Mouse (Mus musculus): Measurements from ENCODE around the gene 4930452B06Rik. TPM values are rescaled to one million over a fixed set of nuclear protein-coding genes. Genes with fewer than 3 reads are reported as not detected.

The 4930452B06Rik gene
- polyA plus RNA-seq, 1 experiment from 2014 or later, result 12.0 TPM

- Histone ChIP-seq H3K4me3 (replicated peaks; ENCODE audit: low read length) (no peak overlapping the region), H3K4me1 (ENCODE audit: control insufficient read depth, insufficient read depth, low read length) (no peaks in the 10 kb centered on the region), H3K9ac (ENCODE audit: low read length) (no peak overlapping the region), H3K9me3 (replicated peaks; ENCODE audit: control insufficient read depth, low read length) (no peaks in the 10 kb centered on the region), H3K27ac (ENCODE audit: low read length) (no peak overlapping the region), H3K36me3 (ENCODE audit: control insufficient read depth, insufficient read depth, low read length) (no peaks in the 10 kb centered on the region), H3K27me3 (ENCODE audit: control insufficient read depth, insufficient read depth, low read length) (no peaks in the 10 kb centered on the region), H3K4me2 (ENCODE audit: low read depth, low read length) (no peak overlapping the region)
- ATAC-seq (ENCODE audit: insufficient read depth, low FRiP score), result no peak
- 87% methylated on average over 3 of the region's 3 CpGs for WGBS
Observed at GRCm38 (mm10) chr14:8422833-8423232, 243.2 kb downstream of the 4930452B06Rik start.

DNA sequence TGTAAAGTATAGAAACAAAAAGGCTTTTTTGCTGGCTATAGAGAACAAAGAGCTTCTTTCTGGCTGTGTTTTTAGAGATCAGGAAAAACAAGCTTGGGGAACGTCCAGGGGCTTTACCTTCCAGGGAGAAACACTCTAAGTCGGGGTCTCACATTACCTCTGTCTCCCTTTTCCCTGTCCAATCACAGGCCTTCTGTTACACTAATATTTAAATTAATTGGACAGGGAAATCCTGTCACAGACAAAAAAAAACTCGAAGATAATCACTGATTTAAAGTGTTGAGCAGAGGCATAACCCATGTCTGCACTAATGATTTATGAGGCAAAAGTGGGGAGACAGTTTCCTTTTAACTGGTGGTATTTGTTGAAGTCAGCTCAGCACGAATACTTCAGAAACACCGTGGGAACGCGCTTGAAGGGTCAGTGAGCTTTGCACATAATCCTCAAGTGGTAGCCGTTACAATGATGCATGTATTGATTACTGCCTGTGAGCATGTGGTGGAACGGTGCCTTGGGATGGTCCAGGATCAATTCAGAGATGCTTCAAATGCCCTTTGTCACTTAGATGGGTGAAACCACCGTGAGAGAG, 244.7 kb downstream of the 4930452B06Rik start:
- Histone ChIP-seq H3K4me3 (replicated peaks; ENCODE audit: low read length) (no peak overlapping the region), H3K9me3 (replicated peaks; ENCODE audit: control insufficient read depth, low read length) (no peaks in the 10 kb centered on the region), H3K27ac (ENCODE audit: low read length) (no peak overlapping the region), H3K9ac (ENCODE audit: low read length) (no peak overlapping the region), H3K4me2 (ENCODE audit: low read depth, low read length) (peak overlapping the region; percentile 29; the same call in 1 of the 2 replicates), H3K4me1 (ENCODE audit: control insufficient read depth, insufficient read depth, low read length) (no peaks in the 10 kb centered on the region), H3K36me3 (ENCODE audit: control insufficient read depth, insufficient read depth, low read length) (no peaks in the 10 kb centered on the region), H3K27me3 (ENCODE audit: control insufficient read depth, insufficient read depth, low read length) (no peaks in the 10 kb centered on the region)
- WGBS, result 12% methylated on average over 10 of the region's 10 CpGs
- ATAC-seq (ENCODE audit: insufficient read depth, low FRiP score), result no peak

- no peak overlapping the region for H3K4me3 ChIP-seq (replicated peaks; ENCODE audit: low read length)
- H3K9me3 ChIP-seq (replicated peaks; ENCODE audit: control insufficient read depth, low read length), result no peaks in the 10 kb centered on the region
- H3K9ac ChIP-seq (ENCODE audit: low read length), result no peak overlapping the region
- no peak for ATAC-seq (ENCODE audit: insufficient read depth, low FRiP score)
- 50% methylated on average over 3 of the region's 3 CpGs for WGBS
- no peaks in the 10 kb centered on the region for H3K36me3 ChIP-seq (ENCODE audit: control insufficient read depth, insufficient read depth, low read length)
- no peak overlapping the region for H3K4me2 ChIP-seq (ENCODE audit: low read depth, low read length)
- no peak overlapping the region for H3K27ac ChIP-seq (ENCODE audit: low read length)
- H3K4me1 ChIP-seq (ENCODE audit: control insufficient read depth, insufficient read depth, low read length), result no peaks in the 10 kb centered on the region
- no peaks in the 10 kb centered on the region for H3K27me3 ChIP-seq (ENCODE audit: control insufficient read depth, insufficient read depth, low read length)
Observed at GRCm38 (mm10) chr14:8418610-8419009, 247.4 kb downstream of the 4930452B06Rik start.

- no peak overlapping the region for H3K4me3 ChIP-seq (replicated peaks; ENCODE audit: low read length)
- H3K9ac ChIP-seq (ENCODE audit: low read length), result no peak overlapping the region
- no peak for ATAC-seq (ENCODE audit: insufficient read depth, low FRiP score)
- no peak overlapping the region for H3K27ac ChIP-seq (ENCODE audit: low read length)
- H3K4me1 ChIP-seq (ENCODE audit: control insufficient read depth, insufficient read depth, low read length), result no peaks in the 10 kb centered on the region
- no peaks in the 10 kb centered on the region for H3K9me3 ChIP-seq (replicated peaks; ENCODE audit: control insufficient read depth, low read length)
- WGBS, result 67% methylated on average over 6 of the region's 6 CpGs
- H3K4me2 ChIP-seq (ENCODE audit: low read depth, low read length), result no peak overlapping the region
- H3K36me3 ChIP-seq (ENCODE audit: control insufficient read depth, insufficient read depth, low read length), result no peaks in the 10 kb centered on the region
- H3K27me3 ChIP-seq (ENCODE audit: control insufficient read depth, insufficient read depth, low read length), result no peaks in the 10 kb centered on the region
Observed at GRCm38 (mm10) chr14:8405946-8406345, 260.1 kb downstream of the 4930452B06Rik start.

DNA sequence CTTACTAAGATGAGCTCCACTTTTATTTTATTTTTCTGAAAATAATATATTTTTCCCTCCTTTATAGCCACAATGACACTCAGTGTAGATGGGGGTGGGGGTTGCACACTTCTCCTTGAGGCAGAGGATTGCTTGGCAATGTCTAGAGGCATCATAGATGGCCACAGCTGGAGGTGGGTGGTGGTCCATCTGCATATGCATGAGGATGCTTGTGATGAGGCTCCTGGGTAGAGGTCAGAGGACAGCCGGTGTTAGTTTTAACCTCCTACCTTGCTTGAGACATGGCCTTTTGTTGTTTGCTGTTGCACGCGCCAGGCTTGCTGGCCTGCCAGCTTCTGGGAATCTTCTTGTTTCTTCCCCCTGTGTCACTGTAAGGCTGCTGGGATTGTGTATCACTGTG, 262.7 kb downstream of the 4930452B06Rik start:
- WGBS, result 79% methylated on average over 3 of the region's 3 CpGs
- Histone ChIP-seq H3K4me3 (replicated peaks; ENCODE audit: low read length) (no peak overlapping the region), H3K27ac (ENCODE audit: low read length) (no peak overlapping the region), H3K36me3 (ENCODE audit: control insufficient read depth, insufficient read depth, low read length) (no peaks in the 10 kb centered on the region), H3K9ac (ENCODE audit: low read length) (no peak overlapping the region), H3K27me3 (ENCODE audit: control insufficient read depth, insufficient read depth, low read length) (no peaks in the 10 kb centered on the region), H3K9me3 (replicated peaks; ENCODE audit: control insufficient read depth, low read length) (no peaks in the 10 kb centered on the region), H3K4me1 (ENCODE audit: control insufficient read depth, insufficient read depth, low read length) (no peaks in the 10 kb centered on the region), H3K4me2 (ENCODE audit: low read depth, low read length) (no peak overlapping the region)
- ATAC-seq (ENCODE audit: insufficient read depth, low FRiP score), result no peak

DNA sequence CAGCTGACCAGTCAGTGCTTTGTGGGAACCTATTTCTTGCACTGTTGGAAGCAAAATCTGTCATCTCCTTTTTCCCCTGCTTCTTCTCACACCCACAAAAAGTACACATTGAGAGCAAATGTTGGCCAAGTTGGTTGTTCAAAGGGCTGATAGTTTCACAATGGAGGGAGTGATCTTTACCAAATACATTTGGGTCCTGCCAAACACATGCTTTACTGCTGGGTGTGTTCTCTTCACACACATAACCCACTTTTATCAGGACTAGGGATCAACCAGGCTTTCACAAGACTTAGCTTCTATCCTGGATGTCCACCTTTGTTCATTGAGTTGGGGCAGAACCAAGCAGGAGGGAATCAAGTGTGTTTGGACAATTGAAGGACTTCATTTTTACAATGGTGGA, 267.5 kb downstream of the 4930452B06Rik start:
- Histone ChIP-seq H3K27ac (ENCODE audit: low read length) (no peak overlapping the region), H3K36me3 (ENCODE audit: control insufficient read depth, insufficient read depth, low read length) (no peaks in the 10 kb centered on the region), H3K4me1 (ENCODE audit: control insufficient read depth, insufficient read depth, low read length) (no peaks in the 10 kb centered on the region; the same call in 1 of the 2 replicates), H3K9me3 (replicated peaks; ENCODE audit: control insufficient read depth, low read length) (no peaks in the 10 kb centered on the region), H3K4me2 (ENCODE audit: low read depth, low read length) (no peak overlapping the region), H3K4me3 (replicated peaks; ENCODE audit: low read length) (no peak overlapping the region), H3K27me3 (ENCODE audit: control insufficient read depth, insufficient read depth, low read length) (no peaks in the 10 kb centered on the region), H3K9ac (ENCODE audit: low read length) (no peak overlapping the region)
- ATAC-seq (ENCODE audit: insufficient read depth, low FRiP score), result peak; percentile 61; the same call in 1 of the 2 replicates

DNA sequence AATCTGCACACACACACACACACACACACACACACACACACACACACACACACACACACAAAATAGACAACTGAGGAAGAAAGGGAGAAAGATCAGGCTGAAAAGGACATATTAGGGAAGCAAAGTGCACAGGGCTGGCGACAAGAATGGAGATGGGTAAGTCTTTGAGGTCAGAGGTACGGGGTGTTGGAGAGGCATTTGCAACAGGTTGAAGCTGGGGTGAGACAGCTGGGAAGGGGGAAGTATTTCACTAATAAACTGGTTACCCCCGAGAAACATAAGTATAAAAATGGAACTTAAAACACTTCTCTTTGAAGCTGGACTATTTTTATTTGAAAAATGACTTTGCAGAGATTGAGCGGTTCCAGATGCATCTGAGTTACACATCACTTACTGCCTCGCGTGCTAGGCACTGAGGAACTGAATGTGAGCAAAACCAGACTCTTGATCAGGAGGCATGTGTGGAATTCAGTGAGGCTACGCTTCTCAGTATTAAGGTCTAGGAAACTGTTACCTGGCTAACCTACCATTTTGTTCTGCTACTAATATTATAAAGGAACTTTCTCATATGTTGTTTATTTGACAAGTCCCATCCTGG, 270.3 kb downstream of the 4930452B06Rik start:
- no peak; the same call in 1 of the 2 replicates for ATAC-seq (ENCODE audit: insufficient read depth, low FRiP score)
- no peaks in the 10 kb centered on the region for H3K27me3 ChIP-seq (ENCODE audit: control insufficient read depth, insufficient read depth, low read length)
- no peak overlapping the region for H3K9ac ChIP-seq (ENCODE audit: low read length)
- no peaks in the 10 kb centered on the region; the same call in 1 of the 2 replicates for H3K4me1 ChIP-seq (ENCODE audit: control insufficient read depth, insufficient read depth, low read length)
- no peak overlapping the region for H3K4me3 ChIP-seq (replicated peaks; ENCODE audit: low read length)
- WGBS, result 52% methylated on average over 7 of the region's 7 CpGs
- no peak overlapping the region for H3K27ac ChIP-seq (ENCODE audit: low read length)
- no peaks in the 10 kb centered on the region for H3K9me3 ChIP-seq (replicated peaks; ENCODE audit: control insufficient read depth, low read length)
- no peaks in the 10 kb centered on the region for H3K36me3 ChIP-seq (ENCODE audit: control insufficient read depth, insufficient read depth, low read length)
- no peak overlapping the region for H3K4me2 ChIP-seq (ENCODE audit: low read depth, low read length)

DNA sequence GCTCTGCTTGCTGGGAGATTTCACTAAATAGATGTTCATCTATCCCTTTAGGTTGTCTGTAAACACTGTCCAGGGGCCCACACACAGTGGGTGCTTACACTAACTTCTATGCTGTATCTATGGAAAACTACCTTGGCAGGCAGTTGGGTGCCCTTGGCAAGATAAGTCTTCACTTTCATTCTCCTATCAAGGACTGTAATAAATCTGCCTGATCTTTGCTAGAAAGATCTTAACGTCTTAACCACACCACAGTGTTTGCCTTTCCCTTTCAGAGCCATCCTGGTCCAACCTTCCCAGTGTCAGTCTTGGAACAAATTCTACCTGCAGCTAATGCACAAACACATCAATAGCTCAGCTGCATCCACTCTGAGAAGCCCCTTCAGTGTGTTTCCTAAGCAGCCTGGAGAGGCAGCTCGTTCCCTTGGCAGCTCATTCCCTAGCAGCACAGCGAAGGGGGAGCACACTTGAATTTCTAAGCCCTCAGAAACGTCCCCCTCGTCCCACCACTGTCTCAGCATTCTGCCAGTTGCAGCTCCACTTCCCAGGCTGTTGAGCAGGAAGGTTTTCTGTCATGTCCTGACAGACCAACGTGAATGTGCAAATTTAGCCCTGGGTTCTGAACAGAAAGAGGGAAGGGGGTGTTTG, 273.7 kb downstream of the 4930452B06Rik start:
- Histone ChIP-seq H3K36me3 (ENCODE audit: control insufficient read depth, insufficient read depth, low read length) (no peaks in the 10 kb centered on the region), H3K4me3 (replicated peaks; ENCODE audit: low read length) (no peak overlapping the region), H3K9me3 (replicated peaks; ENCODE audit: control insufficient read depth, low read length) (no peaks in the 10 kb centered on the region), H3K27ac (ENCODE audit: low read length) (no peak overlapping the region), H3K4me2 (ENCODE audit: low read depth, low read length) (no peak overlapping the region), H3K4me1 (ENCODE audit: control insufficient read depth, insufficient read depth, low read length) (no peaks in the 10 kb centered on the region; the same call in 1 of the 2 replicates), H3K27me3 (ENCODE audit: control insufficient read depth, insufficient read depth, low read length) (no peaks in the 10 kb centered on the region), H3K9ac (ENCODE audit: low read length) (no peak overlapping the region)
- 46% methylated on average over 6 of the region's 6 CpGs for WGBS
- no peak for ATAC-seq (ENCODE audit: insufficient read depth, low FRiP score)

Measured in stomach, embryonic 16.5 days (tissue).